Mouse (Mus musculus): Measurements from ENCODE around the gene Fyco1.

DNA sequence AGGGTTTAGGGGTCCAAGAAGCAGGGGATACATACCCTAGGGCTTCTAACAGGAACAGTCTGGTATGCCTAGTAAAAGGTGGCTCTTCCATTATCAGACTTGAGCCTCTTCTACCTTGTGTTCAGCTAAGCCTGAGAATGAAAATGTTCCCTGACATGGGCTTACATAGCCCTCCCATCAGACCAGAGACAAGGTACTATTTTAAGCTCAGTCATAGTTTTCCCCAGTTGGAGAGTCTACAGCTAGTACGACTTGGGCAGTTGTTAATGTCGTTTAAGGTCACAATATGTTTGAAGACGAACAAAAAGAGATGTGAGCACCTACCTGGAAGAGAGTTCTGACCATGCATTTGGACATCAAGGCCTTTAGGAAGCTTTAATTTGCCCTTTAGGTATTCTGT is 7.2 kb downstream of the Fyco1 start:
- TF ChIP-seq CTCF (IDR thresholded peaks at IDR 0.05; ENCODE audit: control insufficient read depth, insufficient read depth, insufficient read length), result no peak
- TF ChIP-seq MYOD1 (IDR thresholded peaks at IDR 0.05; ENCODE audit: control insufficient read depth, insufficient read length, low read depth), result no peak
- no peak for TF ChIP-seq CEBPB (IDR thresholded peaks at IDR 0.05; ENCODE audit: low read depth)
- TF ChIP-seq MAX (IDR thresholded peaks at IDR 0.05), result no peak
- TF ChIP-seq USF1 (IDR thresholded peaks at IDR 0.05; ENCODE audit: low read depth), result no peak
- TF ChIP-seq MYOG (IDR thresholded peaks at IDR 0.05; ENCODE audit: control insufficient read depth, extremely low read depth, insufficient read length), result no peak

All from C2C12 (cell line).